Mouse (Mus musculus) lung, embryonic 16.5 days (tissue): ENCODE data around the gene Cntrob. TPM values are rescaled to one million over a fixed set of nuclear protein-coding genes. Genes with fewer than 3 reads are reported as not detected.
A peak's percentile ranks its signal among the peaks of the same experiment; 100 is the strongest.

Experiments used
- ATAC-seq: fragments of 200-750 bp; cut with Nextera tagmentation; 2 replicates; pipeline ENCODE4 v1.8.0; 2017; ENCODE audit warnings: low read depth, mild to moderate bottlenecking, moderate library complexity
- H3K27ac ChIP-seq: fragments of 300-500 bp; sonication (generic); 2 replicates; pipeline ENCODE4 v1.5.1; 2014; ENCODE audit warnings: mild to moderate bottlenecking, control low read depth, low read length
- H3K27me3 ChIP-seq: fragments of 300-500 bp; sonication (generic); 2 replicates; pipeline ENCODE4 v1.6.1; 2014; ENCODE audit warnings: low read depth, low read length, mixed read lengths; ENCODE audit not compliant: control insufficient read depth, insufficient read depth
- H3K36me3 ChIP-seq: fragments of 300-500 bp; sonication (generic); 2 replicates; pipeline ENCODE4 v1.6.1; 2014; ENCODE audit warnings: low read length; ENCODE audit not compliant: control insufficient read depth, insufficient read depth
- H3K4me1 ChIP-seq: fragments of 300-500 bp; sonication (generic); replicated peaks from 2 replicates; pipeline ENCODE4 v1.6.1; 2014; ENCODE audit warnings: low read length, mixed read lengths; ENCODE audit not compliant: control insufficient read depth, insufficient read depth
- H3K4me2 ChIP-seq: fragments of 300-500 bp; sonication (generic); 2 replicates; pipeline ENCODE4 v1.6.1; 2014; ENCODE audit warnings: low read depth, low read length, control low read depth
- H3K4me3 ChIP-seq: fragments of 300-500 bp; sonication (generic); 2 replicates; pipeline ENCODE4 v1.5.1; 2014; ENCODE audit warnings: mild to moderate bottlenecking, low read length, control low read depth
- H3K9ac ChIP-seq: fragments of 300-500 bp; sonication (generic); 2 replicates; pipeline ENCODE4 v1.6.1; 2014; ENCODE audit warnings: low read length, control low read depth
- H3K9me3 ChIP-seq: fragments of 300-500 bp; sonication (generic); 2 replicates; pipeline ENCODE4 v1.6.1; 2016; ENCODE audit warnings: low read length; ENCODE audit not compliant: control insufficient read depth
- WGBS: fragments of 180-500 bp; shearing (Covaris S2); extraction: QIAGEN DNeasy Blood & Tissue Kit; methylation state at CpG from one replicate; pipeline ENCODE4 v1.1.7; 2014; 5-methylcytosine and 5-hydroxymethylcytosine counted together
- polyA plus RNA-seq: library from polyadenylated mRNA; unstranded; fragments of >200 nt; fragmentation: Nextera tagmentation; extraction: Ambion mirVana; gene quantifications from 2 replicates; pipeline ENCODE4 v1.2.1, GENCODE M21; 2015

The Cntrob gene
- polyA plus RNA-seq, 1 experiment from 2014 or later: 28.7 TPM

- 25% methylated on average over 2 of the region's 2 CpGs for WGBS
- no peak overlapping the region for H3K4me2 ChIP-seq
- no peaks in the 10 kb centered on the region for H3K27me3 ChIP-seq
- H3K9me3 ChIP-seq: no peaks in the 10 kb centered on the region
- no peak for ATAC-seq
- no peak overlapping the region for H3K9ac ChIP-seq
- no peak overlapping the region for H3K4me3 ChIP-seq
- H3K27ac ChIP-seq: no peak overlapping the region
- H3K4me1 ChIP-seq: 0 out of 2 replicates have a peak, but pooled peaks cover under 1% of the 10 kb centered on the region
- H3K36me3 ChIP-seq: no peaks in the 10 kb centered on the region
Observed at GRCm38 (mm10) chr11:69264276-69264675, 59.3 kb downstream of the Cntrob start.

GRCm38 (mm10) chr11:69260111-69260510 lies 63.5 kb downstream of the Cntrob start:
- H3K9ac ChIP-seq: no peak overlapping the region
- ATAC-seq: no peak
- H3K4me2 ChIP-seq: no peak overlapping the region
- no peak overlapping the region for H3K4me3 ChIP-seq
- no peaks in the 10 kb centered on the region for H3K36me3 ChIP-seq
- H3K9me3 ChIP-seq: no peaks in the 10 kb centered on the region
- H3K27ac ChIP-seq: no peak overlapping the region
- H3K27me3 ChIP-seq: no peaks in the 10 kb centered on the region
- WGBS: 84% methylated on average over 1 of the region's 1 CpGs
- H3K4me1 ChIP-seq: no peaks in the 10 kb centered on the region

GRCm38 (mm10) chr11:69258287-69258686 lies 65.3 kb downstream of the Cntrob start:
- no peak overlapping the region for H3K4me2 ChIP-seq
- no peaks in the 10 kb centered on the region for H3K27me3 ChIP-seq
- no peak overlapping the region for H3K27ac ChIP-seq
- H3K9me3 ChIP-seq: no peaks in the 10 kb centered on the region
- 52% methylated on average over 5 of the region's 5 CpGs for WGBS
- no peak overlapping the region for H3K4me3 ChIP-seq
- ATAC-seq: peak; percentile 39
- no peaks in the 10 kb centered on the region for H3K36me3 ChIP-seq
- no peak overlapping the region for H3K9ac ChIP-seq
- no peaks in the 10 kb centered on the region; the same call in 1 of the 2 replicates for H3K4me1 ChIP-seq

GRCm38 (mm10) chr11:69257807-69258206 lies 65.8 kb downstream of the Cntrob start:
- Histone ChIP-seq H3K4me2 (no peak overlapping the region), H3K36me3 (no peaks in the 10 kb centered on the region), H3K27me3 (no peaks in the 10 kb centered on the region), H3K4me3 (peak overlapping the region; percentile 29; the same call in 1 of the 2 replicates), H3K9me3 (no peaks in the 10 kb centered on the region), H3K9ac (no peak overlapping the region), H3K27ac (no peak overlapping the region), H3K4me1 (no peaks in the 10 kb centered on the region; the same call in 1 of the 2 replicates)
- 46% methylated on average over 4 of the region's 4 CpGs for WGBS
- peak; percentile 45; the same call in 1 of the 2 replicates for ATAC-seq

GRCm38 (mm10) chr11:69257072-69257471 lies 66.5 kb downstream of the Cntrob start:
- Histone ChIP-seq H3K4me3 (no peak overlapping the region), H3K36me3 (no peaks in the 10 kb centered on the region), H3K9me3 (no peaks in the 10 kb centered on the region), H3K9ac (no peak overlapping the region), H3K27me3 (no peaks in the 10 kb centered on the region), H3K4me1 (no peaks in the 10 kb centered on the region; the same call in 1 of the 2 replicates), H3K4me2 (no peak overlapping the region), H3K27ac (no peak overlapping the region)
- 61% methylated on average over 2 of the region's 2 CpGs for WGBS
- ATAC-seq: no peak

- no peaks in the 10 kb centered on the region; the same call in 1 of the 2 replicates for H3K4me1 ChIP-seq
- no peak for ATAC-seq
- H3K36me3 ChIP-seq: no peaks in the 10 kb centered on the region
- no peaks in the 10 kb centered on the region for H3K27me3 ChIP-seq
- no peak overlapping the region for H3K4me2 ChIP-seq
- no peak overlapping the region for H3K4me3 ChIP-seq
- H3K9me3 ChIP-seq: no peaks in the 10 kb centered on the region
- H3K27ac ChIP-seq: no peak overlapping the region
- WGBS: 79% methylated on average over 5 of the region's 5 CpGs
- no peak overlapping the region for H3K9ac ChIP-seq
Observed at GRCm38 (mm10) chr11:69254808-69255207, 68.8 kb downstream of the Cntrob start.

- Histone ChIP-seq H3K4me1 (no peaks in the 10 kb centered on the region; the same call in 1 of the 2 replicates), H3K27ac (no peak overlapping the region), H3K9me3 (no peaks in the 10 kb centered on the region), H3K27me3 (no peaks in the 10 kb centered on the region), H3K4me3 (no peak overlapping the region), H3K36me3 (no peaks in the 10 kb centered on the region), H3K9ac (no peak overlapping the region), H3K4me2 (no peak overlapping the region)
- WGBS: 34% methylated on average over 9 of the region's 9 CpGs
- peak; percentile 81 for ATAC-seq
Observed at GRCm38 (mm10) chr11:69253131-69253530, 70.4 kb downstream of the Cntrob start.

GRCm38 (mm10) chr11:69251953-69252352 lies 71.6 kb downstream of the Cntrob start:
- 74% methylated on average over 7 of the region's 7 CpGs for WGBS
- Histone ChIP-seq H3K4me1 (no peaks in the 10 kb centered on the region; the same call in 1 of the 2 replicates), H3K27ac (no peak overlapping the region), H3K4me3 (no peak overlapping the region), H3K36me3 (no peaks in the 10 kb centered on the region), H3K9ac (no peak overlapping the region), H3K9me3 (no peaks in the 10 kb centered on the region), H3K27me3 (no peaks in the 10 kb centered on the region), H3K4me2 (no peak overlapping the region)
- no peak for ATAC-seq

GRCm38 (mm10) chr11:69251135-69251842 lies 72.3 kb downstream of the Cntrob start:
- no peak overlapping the region for H3K4me3 ChIP-seq
- no peak for ATAC-seq
- H3K4me2 ChIP-seq: no peak overlapping the region
- no peak overlapping the region for H3K9ac ChIP-seq
- 57% methylated on average over 14 of the region's 14 CpGs for WGBS
- no peaks in the 10 kb centered on the region for H3K36me3 ChIP-seq
- H3K27ac ChIP-seq: no peak overlapping the region
- H3K4me1 ChIP-seq: no peaks in the 10 kb centered on the region; the same call in 1 of the 2 replicates
- no peaks in the 10 kb centered on the region for H3K9me3 ChIP-seq
- H3K27me3 ChIP-seq: no peaks in the 10 kb centered on the region
